Mouse (Mus musculus): ENCODE results near the gene Rilpl1. TPM values are rescaled to one million over a fixed set of nuclear protein-coding genes. Genes with fewer than 3 reads are reported as not detected.
A peak's percentile ranks its signal among the peaks of the same experiment; 100 is the strongest.

Rilpl1 gene
- polyA plus RNA-seq, 1 experiment from 2014 or later, result 9.7 TPM

DNA sequence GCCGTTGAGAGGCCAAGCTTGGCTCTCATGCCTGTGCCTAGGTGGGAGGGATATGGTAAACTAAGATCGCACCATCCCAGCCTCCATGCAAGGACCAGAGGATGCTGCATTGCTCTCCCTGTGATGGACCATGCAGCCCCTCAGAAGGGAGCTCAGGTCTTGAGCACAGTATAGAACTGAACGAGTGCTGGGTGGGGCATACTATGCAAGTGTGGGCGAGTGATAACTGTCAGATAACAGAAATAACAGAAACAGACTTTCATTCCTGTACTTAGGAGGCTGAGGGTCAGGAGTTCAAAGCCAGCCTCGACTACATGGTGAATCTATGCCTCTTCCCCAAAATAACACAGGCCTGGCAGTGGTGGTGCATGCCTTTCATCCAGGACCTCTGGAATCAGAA lies 3.8 kb upstream of the Rilpl1 start:
- H3K9me3 ChIP-seq (ENCODE audit: control insufficient read depth, low read length), result no peaks in the 10 kb centered on the region
- H3K4me1 ChIP-seq (replicated peaks; ENCODE audit: control insufficient read depth, insufficient read depth, low read length), result peaks cover 15% of the 10 kb centered on the region
- ATAC-seq, result no peak
- H3K4me3 ChIP-seq (replicated peaks; ENCODE audit: low read length), result no peak overlapping the region
- H3K27me3 ChIP-seq (replicated peaks; ENCODE audit: control insufficient read depth, insufficient read depth, low read length), result no peaks in the 10 kb centered on the region; the same call in 1 of the 2 replicates
- no peak overlapping the region for H3K4me2 ChIP-seq (ENCODE audit: low read length)
- H3K36me3 ChIP-seq (ENCODE audit: control insufficient read depth, insufficient read depth), result no peaks in the 10 kb centered on the region
- no peak overlapping the region for H3K27ac ChIP-seq (ENCODE audit: low read length)
- H3K9ac ChIP-seq (replicated peaks; ENCODE audit: low read depth, low read length), result no peak overlapping the region
- 75% methylated on average over 5 of the region's 5 CpGs for WGBS

DNA sequence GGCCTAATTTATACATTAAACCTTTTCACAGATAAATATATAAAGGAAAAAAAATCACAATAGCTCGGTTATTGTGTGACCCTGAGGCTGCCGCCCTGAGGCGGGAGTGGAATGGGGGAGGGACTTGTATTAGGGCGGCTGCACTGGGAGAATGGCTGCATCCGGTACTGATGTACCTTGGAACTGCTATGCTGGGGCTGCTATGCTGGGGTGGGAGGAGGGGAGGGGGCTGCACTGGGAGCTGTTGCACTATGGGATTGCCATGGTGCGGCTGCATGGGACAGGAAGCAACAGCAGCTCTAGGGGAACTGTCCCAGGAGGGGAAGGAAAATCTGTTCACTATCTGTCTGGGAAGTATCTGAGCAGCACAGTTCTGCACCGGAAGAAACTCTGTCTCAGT lies 1.3 kb upstream of the Rilpl1 start:
- peaks cover 34% of the 10 kb centered on the region for H3K4me1 ChIP-seq (replicated peaks; ENCODE audit: control insufficient read depth, insufficient read depth, low read length)
- no peaks in the 10 kb centered on the region for H3K36me3 ChIP-seq (ENCODE audit: control insufficient read depth, insufficient read depth)
- H3K4me3 ChIP-seq (replicated peaks; ENCODE audit: low read length), result no peak overlapping the region
- no peak overlapping the region for H3K9ac ChIP-seq (replicated peaks; ENCODE audit: low read depth, low read length)
- H3K27me3 ChIP-seq (replicated peaks; ENCODE audit: control insufficient read depth, insufficient read depth, low read length), result no peaks in the 10 kb centered on the region; the same call in 1 of the 2 replicates
- no peaks in the 10 kb centered on the region for H3K9me3 ChIP-seq (ENCODE audit: control insufficient read depth, low read length)
- H3K27ac ChIP-seq (ENCODE audit: low read length), result no peak overlapping the region
- H3K4me2 ChIP-seq (ENCODE audit: low read length), result no peak overlapping the region
- ATAC-seq, result no peak
- WGBS, result 32% methylated on average over 7 of the region's 7 CpGs

DNA sequence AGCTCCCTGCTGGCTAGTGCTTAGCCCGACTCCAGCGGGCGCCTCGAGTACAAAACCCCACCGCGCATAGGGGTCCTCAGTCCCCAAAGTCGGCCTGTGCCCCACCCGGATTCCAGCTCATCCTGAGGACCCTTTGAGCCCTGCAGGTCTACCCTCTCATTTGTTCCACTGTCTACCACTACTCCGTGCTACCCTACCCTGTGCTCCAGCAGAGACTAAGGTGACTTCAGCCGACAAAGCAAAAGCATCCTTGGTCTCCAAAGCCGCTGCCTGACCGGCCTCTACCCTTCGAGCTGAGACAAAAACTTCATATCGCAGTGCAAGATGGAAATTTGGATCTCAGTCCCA lies 366 bp upstream of the Rilpl1 start:
- peak overlapping the region; percentile 70 for H3K27ac ChIP-seq (ENCODE audit: low read length)
- H3K4me1 ChIP-seq (replicated peaks; ENCODE audit: control insufficient read depth, insufficient read depth, low read length), result peaks cover 31% of the 10 kb centered on the region
- H3K9ac ChIP-seq (replicated peaks; ENCODE audit: low read depth, low read length), result peak overlapping the region; percentile 76
- H3K4me3 ChIP-seq (replicated peaks; ENCODE audit: low read length), result peak overlapping the region; percentile 85
- peak; percentile 64 for ATAC-seq
- H3K27me3 ChIP-seq (replicated peaks; ENCODE audit: control insufficient read depth, insufficient read depth, low read length), result no peaks in the 10 kb centered on the region; the same call in 1 of the 2 replicates
- 14% methylated on average over 14 of the region's 14 CpGs for WGBS
- H3K9me3 ChIP-seq (ENCODE audit: control insufficient read depth, low read length), result no peaks in the 10 kb centered on the region
- H3K36me3 ChIP-seq (ENCODE audit: control insufficient read depth, insufficient read depth), result no peaks in the 10 kb centered on the region
- peak overlapping the region; percentile 79 for H3K4me2 ChIP-seq (ENCODE audit: low read length)

DNA sequence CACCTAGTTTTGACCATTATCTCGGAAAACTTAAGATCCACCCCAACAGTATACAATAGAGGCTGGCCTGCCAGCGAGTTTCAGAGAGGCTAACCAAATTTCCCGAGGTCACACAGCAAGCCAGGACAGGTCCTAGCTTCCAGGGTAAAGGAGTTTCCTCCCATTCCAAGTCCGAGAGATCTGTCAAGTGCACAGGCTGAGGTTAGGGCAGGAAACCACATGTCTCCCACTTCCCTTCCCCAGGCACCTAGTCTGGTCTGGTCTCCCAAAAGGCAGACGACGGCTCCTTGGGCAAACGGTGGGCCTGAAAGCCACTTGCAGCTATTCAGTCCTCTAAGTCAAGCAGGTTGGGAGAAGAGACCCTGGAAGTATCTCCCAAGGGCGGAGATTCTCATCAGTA lies 1.5 kb downstream of the Rilpl1 start:
- Histone ChIP-seq H3K9ac (replicated peaks; ENCODE audit: low read depth, low read length) (no peak overlapping the region), H3K27me3 (replicated peaks; ENCODE audit: control insufficient read depth, insufficient read depth, low read length) (no peaks in the 10 kb centered on the region), H3K27ac (ENCODE audit: low read length) (no peak overlapping the region), H3K4me1 (replicated peaks; ENCODE audit: control insufficient read depth, insufficient read depth, low read length) (peaks cover 31% of the 10 kb centered on the region), H3K4me2 (ENCODE audit: low read length) (peak overlapping the region; percentile 79), H3K36me3 (ENCODE audit: control insufficient read depth, insufficient read depth) (no peaks in the 10 kb centered on the region), H3K9me3 (ENCODE audit: control insufficient read depth, low read length) (no peaks in the 10 kb centered on the region), H3K4me3 (replicated peaks; ENCODE audit: low read length) (peak overlapping the region; percentile 85)
- no peak for ATAC-seq
- WGBS, result 70% methylated on average over 8 of the region's 8 CpGs

DNA sequence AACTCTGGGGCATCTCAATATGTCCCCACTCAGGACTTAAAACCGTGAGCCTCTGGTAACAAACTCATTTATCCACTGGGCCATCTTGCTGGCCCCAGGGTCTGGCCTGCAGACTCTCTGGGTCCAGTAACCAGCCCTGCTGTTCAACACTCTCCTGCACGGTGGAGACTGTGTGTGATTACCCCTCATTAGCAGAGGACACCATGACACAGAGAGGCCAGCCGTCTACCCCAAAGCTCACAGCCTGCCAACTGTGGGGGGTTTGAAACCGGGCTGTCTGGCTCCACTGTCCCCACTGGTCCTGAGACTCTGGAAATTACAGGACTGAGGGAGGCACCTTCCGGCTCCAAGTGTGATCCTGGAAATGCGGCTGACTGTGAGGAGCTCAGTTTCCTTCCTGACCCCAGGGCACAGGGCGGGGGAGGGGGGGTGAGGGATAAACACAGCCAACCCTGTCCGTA lies 2.0 kb downstream of the Rilpl1 start:
- peak overlapping the region; percentile 16; the same call in 1 of the 2 replicates for H3K9ac ChIP-seq (replicated peaks; ENCODE audit: low read depth, low read length)
- WGBS, result 38% methylated on average over 8 of the region's 8 CpGs
- no peak overlapping the region for H3K4me3 ChIP-seq (replicated peaks; ENCODE audit: low read length)
- H3K4me1 ChIP-seq (replicated peaks; ENCODE audit: control insufficient read depth, insufficient read depth, low read length), result peaks cover 31% of the 10 kb centered on the region
- peak overlapping the region; percentile 79 for H3K4me2 ChIP-seq (ENCODE audit: low read length)
- no peak overlapping the region for H3K27ac ChIP-seq (ENCODE audit: low read length)
- ATAC-seq, result no peak
- no peaks in the 10 kb centered on the region for H3K27me3 ChIP-seq (replicated peaks; ENCODE audit: control insufficient read depth, insufficient read depth, low read length)
- no peaks in the 10 kb centered on the region for H3K9me3 ChIP-seq (ENCODE audit: control insufficient read depth, low read length)
- H3K36me3 ChIP-seq (ENCODE audit: control insufficient read depth, insufficient read depth), result no peaks in the 10 kb centered on the region

- Histone ChIP-seq H3K9ac (replicated peaks; ENCODE audit: low read depth, low read length) (no peak overlapping the region), H3K4me1 (replicated peaks; ENCODE audit: control insufficient read depth, insufficient read depth, low read length) (peaks cover 31% of the 10 kb centered on the region), H3K27me3 (replicated peaks; ENCODE audit: control insufficient read depth, insufficient read depth, low read length) (no peaks in the 10 kb centered on the region), H3K27ac (ENCODE audit: low read length) (no peak overlapping the region), H3K9me3 (ENCODE audit: control insufficient read depth, low read length) (no peaks in the 10 kb centered on the region), H3K36me3 (ENCODE audit: control insufficient read depth, insufficient read depth) (no peaks in the 10 kb centered on the region), H3K4me2 (ENCODE audit: low read length) (peak overlapping the region; percentile 6), H3K4me3 (replicated peaks; ENCODE audit: low read length) (no peak overlapping the region)
- WGBS, result 40% methylated on average over 9 of the region's 9 CpGs
- no peak for ATAC-seq
Measured at GRCm38 (mm10) chr5:124528791-124529190, 2.4 kb downstream of the Rilpl1 start.

DNA sequence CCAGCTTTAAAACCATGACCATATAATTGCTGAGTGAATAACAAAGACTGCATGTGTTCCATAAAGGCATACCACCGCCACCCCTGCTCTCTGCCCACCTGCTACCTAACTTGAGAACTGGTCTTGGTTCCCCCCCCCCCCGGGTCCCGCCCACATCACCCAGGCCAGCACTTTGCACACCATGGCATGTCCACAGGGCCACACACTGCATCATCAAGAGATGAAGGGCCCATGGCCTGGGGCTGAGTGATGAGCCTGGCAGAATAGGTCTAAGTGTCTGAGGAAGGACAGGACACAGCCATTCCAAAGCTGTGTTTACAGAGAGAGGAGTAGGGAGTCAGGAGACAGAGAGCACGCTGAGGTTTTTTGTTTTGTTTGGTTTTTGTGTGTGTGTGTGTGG lies 2.8 kb downstream of the Rilpl1 start:
- Histone ChIP-seq H3K4me3 (replicated peaks; ENCODE audit: low read length) (no peak overlapping the region), H3K27me3 (replicated peaks; ENCODE audit: control insufficient read depth, insufficient read depth, low read length) (no peaks in the 10 kb centered on the region), H3K9ac (replicated peaks; ENCODE audit: low read depth, low read length) (no peak overlapping the region), H3K4me1 (replicated peaks; ENCODE audit: control insufficient read depth, insufficient read depth, low read length) (peaks cover 31% of the 10 kb centered on the region), H3K4me2 (ENCODE audit: low read length) (no peak overlapping the region; the same call in 1 of the 2 replicates), H3K9me3 (ENCODE audit: control insufficient read depth, low read length) (no peaks in the 10 kb centered on the region), H3K27ac (ENCODE audit: low read length) (no peak overlapping the region), H3K36me3 (ENCODE audit: control insufficient read depth, insufficient read depth) (no peaks in the 10 kb centered on the region)
- 66% methylated on average over 4 of the region's 4 CpGs for WGBS
- ATAC-seq, result no peak

DNA sequence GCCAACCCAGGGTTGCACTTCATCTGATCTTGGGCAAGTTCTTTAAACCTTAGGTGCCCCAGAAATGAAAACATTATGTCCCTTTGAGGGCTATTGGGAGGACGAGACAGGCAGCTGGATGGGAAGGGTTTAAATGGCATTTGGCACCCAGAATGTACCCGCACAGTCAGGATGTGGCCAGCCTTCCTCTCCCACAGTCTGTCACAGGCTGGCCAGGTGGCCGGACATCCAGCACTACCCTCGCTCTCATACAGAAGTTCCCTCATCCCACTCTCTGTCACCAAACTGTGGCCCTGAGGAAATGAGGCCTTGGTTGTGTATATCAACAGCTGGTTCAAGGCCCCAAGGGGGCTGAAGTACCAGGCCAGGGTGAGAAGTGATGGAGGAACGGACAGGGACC lies 6.2 kb downstream of the Rilpl1 start:
- WGBS, result 92% methylated on average over 5 of the region's 5 CpGs
- peaks cover 18% of the 10 kb centered on the region for H3K4me1 ChIP-seq (replicated peaks; ENCODE audit: control insufficient read depth, insufficient read depth, low read length)
- no peak for ATAC-seq
- no peaks in the 10 kb centered on the region for H3K9me3 ChIP-seq (ENCODE audit: control insufficient read depth, low read length)
- no peak overlapping the region for H3K27ac ChIP-seq (ENCODE audit: low read length)
- H3K27me3 ChIP-seq (replicated peaks; ENCODE audit: control insufficient read depth, insufficient read depth, low read length), result no peaks in the 10 kb centered on the region
- H3K9ac ChIP-seq (replicated peaks; ENCODE audit: low read depth, low read length), result no peak overlapping the region
- H3K4me2 ChIP-seq (ENCODE audit: low read length), result no peak overlapping the region
- no peaks in the 10 kb centered on the region for H3K36me3 ChIP-seq (ENCODE audit: control insufficient read depth, insufficient read depth)
- H3K4me3 ChIP-seq (replicated peaks; ENCODE audit: low read length), result no peak overlapping the region

DNA sequence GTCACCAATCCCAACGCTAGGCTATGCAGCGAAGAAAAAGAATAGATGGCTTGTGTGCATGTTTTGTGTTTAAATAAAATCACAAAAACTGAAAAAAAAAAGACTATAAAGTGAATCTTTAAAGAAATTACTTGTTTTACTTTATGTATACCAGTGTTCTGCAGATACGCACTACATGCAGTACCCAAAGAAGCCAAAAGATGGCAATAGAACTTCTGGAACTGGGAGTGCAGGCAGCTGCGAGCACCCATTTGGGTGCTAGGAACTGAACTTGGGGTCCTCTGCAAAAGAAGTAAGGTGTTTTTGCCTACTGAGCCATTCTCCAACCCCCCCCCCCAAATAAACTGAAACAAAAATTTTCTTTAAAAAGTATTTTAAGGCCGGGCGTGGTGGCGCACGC lies 8.2 kb downstream of the Rilpl1 start:
- no peaks in the 10 kb centered on the region for H3K9me3 ChIP-seq (ENCODE audit: control insufficient read depth, low read length)

DNA sequence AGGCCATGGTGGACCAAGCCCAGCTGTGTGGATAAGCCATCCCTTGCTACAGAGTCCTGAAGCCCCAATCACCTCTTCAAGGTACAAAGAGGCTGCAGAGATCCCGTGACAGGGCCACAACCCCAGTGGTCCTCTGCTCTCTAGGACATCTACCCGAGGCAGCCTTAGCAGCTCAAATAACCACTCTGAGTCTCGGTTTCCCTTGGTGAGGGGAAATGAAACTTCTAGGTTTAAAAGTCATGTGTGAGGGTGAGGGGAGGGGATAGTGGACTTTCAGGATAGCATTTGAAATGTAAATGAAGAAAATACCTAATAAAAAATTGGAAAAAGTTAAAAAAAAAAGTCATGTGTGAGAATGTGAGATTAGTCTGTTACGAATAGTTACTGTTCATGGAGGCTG lies 9.6 kb downstream of the Rilpl1 start:
- no peak overlapping the region for H3K9ac ChIP-seq (replicated peaks; ENCODE audit: low read depth, low read length)
- no peaks in the 10 kb centered on the region for H3K36me3 ChIP-seq (ENCODE audit: control insufficient read depth, insufficient read depth)
- WGBS, result 87% methylated on average over 4 of the region's 4 CpGs
- no peak overlapping the region for H3K4me3 ChIP-seq (replicated peaks; ENCODE audit: low read length)
- H3K27me3 ChIP-seq (replicated peaks; ENCODE audit: control insufficient read depth, insufficient read depth, low read length), result no peaks in the 10 kb centered on the region
- H3K9me3 ChIP-seq (ENCODE audit: control insufficient read depth, low read length), result no peaks in the 10 kb centered on the region
- ATAC-seq, result no peak
- H3K4me2 ChIP-seq (ENCODE audit: low read length), result no peak overlapping the region
- no peak overlapping the region for H3K27ac ChIP-seq (ENCODE audit: low read length)
- H3K4me1 ChIP-seq (replicated peaks; ENCODE audit: control insufficient read depth, insufficient read depth, low read length), result no peaks in the 10 kb centered on the region

More for the DNA sequence above, 8.2 kb downstream of the Rilpl1 start:
- no peaks in the 10 kb centered on the region for H3K36me3 ChIP-seq (ENCODE audit: control insufficient read depth, insufficient read depth)
- ATAC-seq, result no peak
- H3K9ac ChIP-seq (replicated peaks; ENCODE audit: low read depth, low read length), result no peak overlapping the region
- H3K4me1 ChIP-seq (replicated peaks; ENCODE audit: control insufficient read depth, insufficient read depth, low read length), result no peaks in the 10 kb centered on the region; the same call in 1 of the 2 replicates
- no peak overlapping the region for H3K4me2 ChIP-seq (ENCODE audit: low read length)
- no peaks in the 10 kb centered on the region for H3K27me3 ChIP-seq (replicated peaks; ENCODE audit: control insufficient read depth, insufficient read depth, low read length)
- H3K27ac ChIP-seq (ENCODE audit: low read length), result no peak overlapping the region
- whole genome bisulfite sequencing, result 95% methylated on average over 8 of the region's 8 CpGs
- H3K4me3 ChIP-seq (replicated peaks; ENCODE audit: low read length), result no peak overlapping the region

All from forebrain, embryonic 16.5 days (tissue).